Mouse (Mus musculus): ENCODE results near the gene Dapk2. TPM values are rescaled to one million over a fixed set of nuclear protein-coding genes. Genes with fewer than 3 reads are reported as not detected.

The Dapk2 gene
- polyA plus RNA-seq, 1 experiment from 2014 or later, result 1.5 TPM

DNA sequence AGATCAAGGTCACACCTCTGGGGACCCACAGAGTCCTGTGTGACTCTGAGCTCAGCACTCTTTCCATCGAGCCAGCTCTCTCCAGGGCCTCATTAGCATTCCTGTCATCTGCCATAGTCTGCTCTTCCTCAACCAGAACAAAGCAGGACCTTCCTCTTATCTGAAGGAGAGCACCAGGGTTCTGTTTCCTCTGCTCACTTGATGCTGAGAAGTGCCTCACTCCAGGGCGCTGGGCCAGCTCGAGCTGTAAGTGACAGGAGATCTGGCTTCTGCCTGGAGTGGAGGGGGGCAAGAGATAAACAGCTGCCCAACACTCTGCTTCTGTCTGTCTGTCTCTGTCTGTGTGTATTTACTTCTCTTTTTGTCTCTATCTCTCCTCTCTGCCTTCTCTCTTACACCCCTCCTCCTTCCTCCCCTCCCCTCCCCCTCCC is 137.0 kb downstream of the Dapk2 start:
- Histone ChIP-seq H3K27me3 (no peaks in the 10 kb centered on the region), H3K9ac (no peak overlapping the region), H3K4me1 (replicated peaks) (peaks cover 8% of the 10 kb centered on the region), H3K9me3 (no peaks in the 10 kb centered on the region), H3K36me3 (no peaks in the 10 kb centered on the region), H3K4me2 (no peak overlapping the region), H3K4me3 (no peak overlapping the region), H3K27ac (0 out of 2 replicates have a peak overlapping the region, but pooled peaks have one; percentile 14)
- 11% methylated on average over 3 of the region's 3 CpGs for WGBS
- ATAC-seq (ENCODE audit: low FRiP score), result 0 out of 2 replicates have a peak, but pooled peaks have one; percentile 32

DNA sequence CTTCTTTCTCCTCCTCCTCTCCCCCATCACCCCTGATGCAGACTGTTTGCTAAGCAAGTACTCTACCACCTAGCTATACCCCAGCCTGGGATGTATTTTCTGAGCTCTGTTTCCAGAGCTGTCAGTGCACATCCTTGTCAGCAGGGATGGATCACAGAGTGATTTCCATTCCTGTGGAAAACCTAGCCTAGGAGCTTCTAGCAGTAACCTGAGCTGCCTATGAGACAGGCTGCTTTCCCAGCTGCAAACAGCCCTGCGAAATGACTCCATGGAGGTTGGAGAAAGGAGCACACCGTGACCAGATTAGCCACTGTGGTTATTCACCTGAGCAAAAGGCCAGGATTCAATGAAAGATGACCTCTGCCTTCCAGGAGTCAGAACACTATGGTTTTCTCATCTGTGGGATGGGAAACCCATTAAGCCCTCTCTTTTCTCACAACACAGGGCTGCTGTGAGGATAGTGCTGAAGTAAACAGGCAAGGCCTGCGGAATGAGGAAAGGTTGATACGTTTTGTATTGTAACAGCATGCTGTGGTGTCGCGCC is 137.6 kb downstream of the Dapk2 start:
- H3K4me2 ChIP-seq, result no peak overlapping the region
- H3K9ac ChIP-seq, result no peak overlapping the region
- no peaks in the 10 kb centered on the region for H3K36me3 ChIP-seq
- 73% methylated on average over 6 of the region's 6 CpGs for WGBS
- H3K27ac ChIP-seq, result no peak overlapping the region
- H3K27me3 ChIP-seq, result no peaks in the 10 kb centered on the region
- no peaks in the 10 kb centered on the region for H3K9me3 ChIP-seq
- no peak overlapping the region for H3K4me3 ChIP-seq
- H3K4me1 ChIP-seq (replicated peaks), result peaks cover 8% of the 10 kb centered on the region
- ATAC-seq (ENCODE audit: low FRiP score), result no peak

DNA sequence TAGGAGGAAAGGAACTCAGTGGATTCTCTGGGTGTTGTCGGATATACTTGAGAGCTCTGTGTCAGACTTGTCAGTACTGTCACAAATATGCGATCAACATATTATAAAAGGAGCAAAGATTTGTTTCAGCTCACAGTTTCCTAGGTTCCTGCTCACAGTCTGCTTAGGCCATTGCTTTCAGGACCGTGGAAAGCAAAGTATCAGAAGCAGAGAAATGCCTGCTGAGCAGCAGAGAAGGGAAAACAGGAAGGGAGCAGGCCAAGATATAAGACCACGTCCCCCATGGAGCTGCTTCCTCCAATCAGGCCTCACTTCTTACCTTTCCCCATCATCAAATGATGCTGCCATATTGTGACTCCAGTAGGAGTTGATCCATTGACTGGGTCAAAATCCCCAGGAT is 140.8 kb downstream of the Dapk2 start:
- Histone ChIP-seq H3K4me1 (replicated peaks) (peaks cover 8% of the 10 kb centered on the region), H3K9me3 (no peaks in the 10 kb centered on the region), H3K4me2 (no peak overlapping the region), H3K4me3 (no peak overlapping the region), H3K27me3 (no peaks in the 10 kb centered on the region), H3K36me3 (no peaks in the 10 kb centered on the region), H3K9ac (no peak overlapping the region), H3K27ac (no peak overlapping the region)
- WGBS, result 88% methylated on average over 4 of the region's 4 CpGs
- no peak for ATAC-seq (ENCODE audit: low FRiP score)

DNA sequence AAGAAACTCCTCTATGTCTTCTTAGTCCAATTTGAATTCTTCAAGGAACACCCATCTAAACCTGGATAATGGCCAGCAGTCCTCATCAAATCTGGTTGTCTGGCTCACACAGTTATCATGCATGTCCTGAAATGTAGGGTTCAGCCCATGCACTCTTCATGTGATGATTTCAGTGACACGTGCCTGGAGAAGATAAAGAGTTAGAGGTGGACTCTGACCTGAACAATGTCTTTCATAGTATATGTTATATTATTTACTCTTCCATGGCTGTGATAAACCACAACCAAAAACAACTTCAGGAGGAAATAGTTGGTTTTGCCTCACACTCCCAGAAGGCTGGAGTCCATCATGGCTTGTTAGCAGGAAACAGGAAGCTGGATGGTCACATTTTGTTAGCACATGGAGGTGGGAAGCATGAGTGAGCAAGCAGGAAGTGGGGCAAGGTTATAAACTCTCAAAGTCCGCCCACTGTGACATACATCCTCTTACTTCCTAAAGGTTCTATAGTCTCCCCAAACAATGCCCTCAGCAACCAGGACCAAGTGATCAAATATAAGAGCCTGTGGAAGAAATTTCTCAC is 142.5 kb downstream of the Dapk2 start:
- H3K36me3 ChIP-seq, result no peaks in the 10 kb centered on the region
- H3K4me2 ChIP-seq, result no peak overlapping the region
- no peaks in the 10 kb centered on the region for H3K27me3 ChIP-seq
- H3K4me1 ChIP-seq (replicated peaks), result peaks cover 9% of the 10 kb centered on the region
- H3K4me3 ChIP-seq, result no peak overlapping the region
- WGBS, result 86% methylated on average over 2 of the region's 2 CpGs
- no peak overlapping the region for H3K27ac ChIP-seq
- H3K9ac ChIP-seq, result no peak overlapping the region
- H3K9me3 ChIP-seq, result no peaks in the 10 kb centered on the region
- ATAC-seq (ENCODE audit: low FRiP score), result no peak

DNA sequence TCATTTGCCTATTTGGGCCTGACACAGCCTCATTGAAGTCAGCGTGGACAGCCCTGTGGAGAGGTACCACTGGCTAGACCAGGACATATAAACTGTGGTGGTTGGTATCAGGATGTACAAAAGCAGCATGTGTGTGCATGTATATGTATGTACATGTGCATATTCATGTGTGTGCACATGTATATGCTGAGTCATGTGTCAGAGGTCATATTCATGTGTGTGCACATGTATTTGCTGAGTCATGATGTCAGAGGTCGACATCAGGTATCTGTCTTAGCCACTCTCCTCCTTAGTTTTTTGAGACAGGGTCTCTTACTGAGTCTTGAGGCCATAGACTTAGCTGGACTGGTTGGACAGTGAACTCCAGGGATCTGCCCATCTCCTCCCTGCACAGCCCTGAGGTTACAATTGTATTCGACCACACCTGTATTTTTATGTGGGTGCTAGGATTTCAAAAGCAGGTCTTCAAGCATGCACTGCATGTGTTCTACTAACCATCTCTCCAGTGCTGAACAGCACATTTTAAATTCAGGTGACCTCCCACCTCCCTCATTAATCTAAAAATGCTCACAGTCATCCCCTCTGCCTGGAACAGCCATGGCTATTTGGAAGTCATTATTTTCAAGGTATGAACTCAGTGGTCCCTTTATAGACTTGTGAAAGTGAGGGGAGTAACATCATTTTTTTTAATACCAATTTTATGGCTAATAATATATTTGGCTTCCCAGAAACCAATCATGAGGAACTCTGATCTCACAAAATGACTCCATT is 146.5 kb downstream of the Dapk2 start:
- Histone ChIP-seq H3K4me1 (replicated peaks) (peaks cover 18% of the 10 kb centered on the region), H3K9me3 (no peaks in the 10 kb centered on the region), H3K27ac (peak overlapping the region; percentile 90), H3K27me3 (no peaks in the 10 kb centered on the region), H3K4me2 (peak overlapping the region; percentile 48; the same call in 1 of the 2 replicates), H3K4me3 (no peak overlapping the region), H3K9ac (no peak overlapping the region), H3K36me3 (no peaks in the 10 kb centered on the region)
- ATAC-seq (ENCODE audit: low FRiP score), result 0 out of 2 replicates have a peak, but pooled peaks have one; percentile 28
- WGBS, result 87% methylated on average over 3 of the region's 3 CpGs

DNA sequence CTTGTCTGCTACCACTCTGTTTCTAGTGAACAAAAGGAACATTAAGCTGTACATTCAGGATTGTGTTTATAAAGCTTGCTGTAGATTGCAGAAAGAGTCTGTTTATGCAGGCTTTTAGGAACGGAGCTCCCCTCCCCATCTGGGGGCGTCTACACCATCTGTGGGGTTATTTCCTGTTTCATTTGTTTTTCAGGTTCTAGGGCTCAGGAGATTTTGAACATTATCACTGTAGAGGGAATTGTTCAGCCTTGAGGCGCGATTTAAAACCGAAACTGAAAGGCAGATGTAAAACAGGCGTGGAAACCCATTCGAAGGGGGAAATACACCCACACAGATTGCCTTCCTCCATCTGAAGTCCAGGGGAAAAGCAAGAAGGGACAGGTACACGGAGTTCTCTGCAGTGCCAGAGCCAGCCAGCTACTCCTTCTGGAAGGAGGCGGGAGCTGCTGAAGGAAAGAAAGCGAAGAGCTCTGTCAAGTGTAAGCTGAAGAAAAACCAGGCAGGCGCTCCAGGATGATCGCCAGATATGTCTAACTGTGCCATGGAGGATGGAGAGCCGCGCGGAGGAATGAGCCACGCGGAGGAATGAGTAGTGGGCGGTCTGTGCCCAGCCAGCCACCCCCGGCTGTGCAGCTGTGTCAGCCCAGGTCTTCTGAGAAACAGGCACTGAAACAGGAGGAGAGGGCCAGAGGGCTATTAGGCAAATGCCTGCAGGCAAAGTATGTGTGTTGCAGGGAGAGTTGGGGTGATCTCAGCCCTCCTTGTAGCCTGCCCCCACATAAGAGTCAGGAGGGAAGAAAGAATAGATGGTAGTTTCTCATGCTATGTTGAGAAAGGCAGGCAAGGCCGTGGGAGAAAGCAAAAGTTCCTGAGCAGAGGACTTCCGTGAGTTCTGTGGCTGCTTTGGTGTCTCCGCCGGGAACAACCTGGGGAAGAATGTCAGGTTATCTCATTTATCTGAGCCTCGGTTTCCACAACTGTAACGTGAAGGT is 147.4 kb downstream of the Dapk2 start:
- peak overlapping the region; percentile 90 for H3K27ac ChIP-seq
- H3K4me2 ChIP-seq, result peak overlapping the region; percentile 48
- no peaks in the 10 kb centered on the region for H3K27me3 ChIP-seq
- ATAC-seq (ENCODE audit: low FRiP score), result no peak
- H3K4me1 ChIP-seq (replicated peaks), result peaks cover 18% of the 10 kb centered on the region
- peak overlapping the region; percentile 25 for H3K4me3 ChIP-seq
- no peaks in the 10 kb centered on the region for H3K36me3 ChIP-seq
- WGBS, result 43% methylated on average over 25 of the region's 25 CpGs
- no peaks in the 10 kb centered on the region for H3K9me3 ChIP-seq
- peak overlapping the region; percentile 63 for H3K9ac ChIP-seq

DNA sequence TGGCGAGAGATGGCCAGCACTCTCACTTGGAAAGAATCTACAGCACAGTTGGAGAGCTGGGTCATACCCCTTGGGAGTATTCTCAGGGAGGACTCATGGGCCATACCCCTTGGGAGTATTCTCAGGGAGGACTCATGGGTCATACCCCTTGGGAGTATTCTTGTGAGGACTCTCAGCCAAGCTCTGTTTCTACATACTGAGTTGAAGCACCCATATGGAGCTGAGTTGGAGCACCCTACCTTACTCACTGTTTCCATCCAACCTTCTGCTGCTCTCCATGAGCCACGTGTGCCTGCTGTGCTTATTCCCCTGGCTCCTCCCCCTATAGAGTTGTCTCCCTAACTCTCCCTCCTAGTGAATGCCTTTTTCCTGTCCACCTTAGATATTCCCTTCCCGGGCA is 148.4 kb downstream of the Dapk2 start:
- H3K36me3 ChIP-seq, result no peaks in the 10 kb centered on the region
- no peak overlapping the region for H3K4me3 ChIP-seq
- WGBS, result 77% methylated on average over 3 of the region's 3 CpGs
- no peak overlapping the region for H3K4me2 ChIP-seq
- H3K4me1 ChIP-seq (replicated peaks), result peaks cover 18% of the 10 kb centered on the region
- ATAC-seq (ENCODE audit: low FRiP score), result no peak
- H3K9me3 ChIP-seq, result no peaks in the 10 kb centered on the region
- H3K9ac ChIP-seq, result no peak overlapping the region
- H3K27me3 ChIP-seq, result no peaks in the 10 kb centered on the region
- no peak overlapping the region for H3K27ac ChIP-seq

DNA sequence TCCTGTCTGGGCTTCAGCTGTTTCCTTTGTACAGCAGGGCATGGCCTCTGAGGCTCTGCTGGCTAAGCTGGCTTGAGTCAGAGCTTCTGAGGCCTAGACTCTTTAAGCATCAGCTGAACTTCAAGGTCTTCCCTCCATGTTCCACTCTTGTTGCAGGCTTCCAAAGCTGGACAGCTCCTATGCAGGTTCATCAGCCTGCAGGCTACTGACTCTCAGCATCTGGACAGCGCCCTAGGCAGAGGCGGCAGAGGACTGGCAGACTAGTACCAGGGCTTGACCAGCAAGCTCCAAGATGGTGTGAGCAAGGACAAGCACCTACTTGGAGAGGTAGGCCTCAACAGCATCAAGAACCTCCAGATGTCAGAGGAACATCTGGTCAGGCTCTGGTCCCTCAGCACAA is 149.3 kb downstream of the Dapk2 start:
- Histone ChIP-seq H3K4me2 (no peak overlapping the region), H3K9ac (no peak overlapping the region), H3K4me3 (no peak overlapping the region), H3K9me3 (no peaks in the 10 kb centered on the region), H3K4me1 (replicated peaks) (peaks cover 18% of the 10 kb centered on the region), H3K27ac (no peak overlapping the region), H3K36me3 (no peaks in the 10 kb centered on the region), H3K27me3 (no peaks in the 10 kb centered on the region)
- 59% methylated on average over 2 of the region's 2 CpGs for WGBS
- no peak for ATAC-seq (ENCODE audit: low FRiP score)

DNA sequence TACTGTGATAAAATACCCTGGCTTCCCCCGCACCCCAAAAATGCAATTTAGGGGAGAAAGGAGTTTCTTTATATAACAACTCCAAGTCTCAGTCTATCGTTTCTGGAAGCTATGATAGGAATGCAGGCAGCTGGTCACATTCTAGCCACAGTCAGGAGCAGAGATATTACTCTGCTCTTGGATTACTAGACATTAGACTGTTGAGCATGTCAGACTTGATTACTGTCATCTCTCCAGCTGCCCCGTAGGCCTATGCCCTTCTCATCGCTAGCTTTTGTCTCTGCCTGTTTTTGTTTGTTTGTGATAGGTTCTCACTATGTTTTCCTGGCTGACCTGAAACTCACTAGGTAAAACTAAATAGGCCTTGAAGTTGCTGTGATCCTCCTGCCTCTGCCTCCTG is 150.7 kb downstream of the Dapk2 start:
- H3K36me3 ChIP-seq, result no peaks in the 10 kb centered on the region
- no peak for ATAC-seq (ENCODE audit: low FRiP score)
- no peak overlapping the region for H3K4me3 ChIP-seq
- H3K9me3 ChIP-seq, result no peaks in the 10 kb centered on the region
- no peak overlapping the region for H3K27ac ChIP-seq
- no peak overlapping the region for H3K9ac ChIP-seq
- WGBS, result 82% methylated on average over 4 of the region's 4 CpGs
- H3K4me1 ChIP-seq (replicated peaks), result peaks cover 18% of the 10 kb centered on the region
- H3K4me2 ChIP-seq, result no peak overlapping the region
- no peaks in the 10 kb centered on the region for H3K27me3 ChIP-seq

DNA sequence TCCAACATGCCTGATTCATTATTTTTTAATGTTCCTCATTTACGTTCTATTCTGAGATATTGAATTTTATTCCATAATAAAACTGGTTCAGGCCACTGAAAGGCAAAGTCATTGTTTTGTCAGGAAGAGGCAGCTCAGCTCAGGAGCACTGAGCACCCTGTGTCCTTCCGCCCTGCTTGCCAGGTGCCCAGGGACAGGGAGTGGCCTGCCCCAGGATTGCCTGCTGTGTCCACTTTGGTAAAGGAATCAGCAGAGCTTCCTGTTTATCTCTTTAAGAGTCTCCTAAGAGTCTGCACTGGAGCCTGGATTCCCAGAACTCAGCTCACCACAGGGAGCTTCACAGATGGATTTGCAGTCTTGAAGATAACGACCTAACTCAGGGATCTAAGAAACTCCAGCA is 153.4 kb downstream of the Dapk2 start:
- H3K4me2 ChIP-seq, result no peak overlapping the region
- no peaks in the 10 kb centered on the region for H3K27me3 ChIP-seq
- H3K4me1 ChIP-seq (replicated peaks), result no peaks in the 10 kb centered on the region
- H3K9ac ChIP-seq, result no peak overlapping the region
- H3K27ac ChIP-seq, result no peak overlapping the region
- WGBS, result 55% methylated on average over 3 of the region's 3 CpGs
- H3K4me3 ChIP-seq, result no peak overlapping the region
- ATAC-seq (ENCODE audit: low FRiP score), result no peak
- H3K36me3 ChIP-seq, result no peaks in the 10 kb centered on the region
- H3K9me3 ChIP-seq, result no peaks in the 10 kb centered on the region

DNA sequence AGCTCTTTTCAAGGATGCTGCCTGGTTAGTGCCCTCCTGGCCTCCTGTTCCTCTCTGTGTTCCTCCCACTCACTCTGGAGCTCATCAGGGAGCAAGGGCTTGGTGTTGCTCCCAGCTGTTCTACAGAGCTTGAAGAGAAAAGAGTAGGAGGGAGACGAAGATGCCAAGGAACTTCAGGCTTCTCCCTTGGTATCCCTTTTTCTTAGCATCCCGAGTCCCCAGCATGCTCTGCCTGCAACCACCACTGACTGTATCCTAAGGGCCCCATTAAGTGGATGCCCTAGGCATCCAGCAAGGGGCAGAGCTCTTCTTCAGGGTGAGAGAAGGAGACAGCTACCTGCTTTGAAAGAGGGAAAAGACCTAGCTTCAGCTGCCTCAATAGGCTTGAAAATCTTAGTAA is 158.6 kb downstream of the Dapk2 start:
- no peak for ATAC-seq (ENCODE audit: low FRiP score)
- Histone ChIP-seq H3K4me1 (replicated peaks) (no peaks in the 10 kb centered on the region), H3K4me2 (no peak overlapping the region), H3K36me3 (no peaks in the 10 kb centered on the region), H3K4me3 (no peak overlapping the region), H3K9me3 (no peaks in the 10 kb centered on the region), H3K27ac (no peak overlapping the region), H3K27me3 (no peaks in the 10 kb centered on the region), H3K9ac (no peak overlapping the region)
- WGBS, result 78% methylated on average over 2 of the region's 2 CpGs

All from hindbrain, embryonic 13.5 days (tissue).